Mouse (Mus musculus) ES-E14 (cell line): ENCODE measurements around the gene R3hdm2. TPM values are rescaled to one million over a fixed set of nuclear protein-coding genes. Genes with fewer than 3 reads are reported as not detected.

ENCODE experiments used
- DNase-seq: peaks from one replicate; pipeline ENCODE4 v3.0.0-alpha.2; 2013; ENCODE audit warnings: low read depth, low spot score
- H3K27ac ChIP-seq: 2 replicates; pipeline ENCODE4 v1.5.1; 2012; ENCODE audit warnings: low read depth, mild to moderate bottlenecking, low read length, moderate library complexity, mixed read lengths; ENCODE audit not compliant: poor library complexity, insufficient read depth, severe bottlenecking
- H3K36me3 ChIP-seq: 2 replicates; pipeline ENCODE4 v1.6.1; 2012; ENCODE audit warnings: mild to moderate bottlenecking, low read length, moderate library complexity, mixed read lengths; ENCODE audit not compliant: control insufficient read depth, poor library complexity, insufficient read depth, severe bottlenecking
- H3K4me1 ChIP-seq, 2 experiments: fragments of 150-350 bp in 1 of 2; sonication (generic) in 1 of 2; 2 replicates each; pipeline ENCODE4 v1.6.1; 2012; ENCODE audit warnings: low read length in 2 of 2, mild to moderate bottlenecking in 1 of 2, mixed read lengths in 1 of 2; ENCODE audit not compliant: control insufficient read depth in 2 of 2, insufficient read depth in 2 of 2, poor library complexity in 1 of 2
- H3K4me3 ChIP-seq, 2 experiments: fragments of 150-350 bp in 1 of 2; sonication (generic) in 1 of 2; 2 replicates each; pipeline ENCODE4 v1.5.1; 2012; ENCODE audit warnings: low read length in 2 of 2, low read depth in 1 of 2, mild to moderate bottlenecking in 1 of 2, mixed read lengths in 1 of 2; ENCODE audit not compliant: insufficient read depth in 1 of 2, poor library complexity in 1 of 2, severe bottlenecking in 1 of 2
- H3K9ac ChIP-seq: 2 replicates; pipeline ENCODE4 v1.6.1; 2012; ENCODE audit warnings: low read depth, mild to moderate bottlenecking, low read length, mixed read lengths; ENCODE audit not compliant: poor library complexity, insufficient read depth, severe bottlenecking
- H3K9me3 ChIP-seq: fragments of 150-350 bp; sonication (generic); 2 replicates; pipeline ENCODE4 v1.6.1; 2012; ENCODE audit warnings: low read depth, mild to moderate bottlenecking, low read length; ENCODE audit not compliant: control insufficient read depth, insufficient read depth
- CHD2 ChIP-seq: IDR thresholded peaks from 2 replicates; pipeline ENCODE4 v1.6.1; 2014; ENCODE audit warnings: mild to moderate bottlenecking, low read depth, low read length, inconsistent platforms
- HCFC1 ChIP-seq: IDR thresholded peaks from 2 replicates; pipeline ENCODE4 v1.6.1; 2012; ENCODE audit warnings: low read length, inconsistent platforms, borderline replicate concordance; ENCODE audit not compliant: insufficient read depth
- MAFK ChIP-seq: IDR thresholded peaks from 2 replicates; pipeline ENCODE4 v1.6.1; 2014; ENCODE audit warnings: mild to moderate bottlenecking, low read depth, low read length, inconsistent platforms; ENCODE audit not compliant: insufficient read depth
- ZC3H11A ChIP-seq: IDR thresholded peaks from 2 replicates; pipeline ENCODE4 v1.6.1; 2012; ENCODE audit warnings: low read depth, mild to moderate bottlenecking, inconsistent platforms, low read length, borderline replicate concordance
- ZNF384 ChIP-seq: IDR thresholded peaks from 2 replicates; pipeline ENCODE4 v1.6.1; 2012; ENCODE audit warnings: low read depth, low read length, inconsistent platforms
- in situ Hi-C, 2 experiments: fragments of 600-800 bp; cut with MboI; formaldehyde crosslinking; loops; one replicate each; pipeline ENCODE4 v1.15.1; 2025; ENCODE audit warnings: low sequenced_read_pairs in 2 of 2, inconsistent platforms in 1 of 2; ENCODE audit not compliant: unreplicated experiment in 2 of 2
- total RNA-seq: library from RNA; depleted of rRNA; stranded (reverse); fragments of 300-350 nt; gene quantifications from 2 replicates; pipeline ENCODE4 v1.2.3, GENCODE M21; 2012; rRNA removed

The R3hdm2 gene
- total RNA-seq = 25.5 and 26.1 TPM in 2 replicates

- no peaks in the 10 kb centered on the region for H3K36me3 ChIP-seq
- peak; percentile 85 for DNase-seq
- peaks cover 3 to 7% of the 10 kb centered on the region in 2 experiments; a peak in 1 of 4 replicates for H3K4me1 ChIP-seq
- in situ Hi-C loops = no loop called here
- H3K27ac ChIP-seq = peak within 1 kb of the TSS; percentile 93
- no peaks in the 10 kb centered on the region for H3K9me3 ChIP-seq
- TF ChIP-seq ZNF384 = no peak
- no peak for TF ChIP-seq CHD2
- no peak for TF ChIP-seq HCFC1
- TF ChIP-seq MAFK = no peak
- no peak for TF ChIP-seq ZC3H11A
- peak within 1 kb of the TSS; percentile 76 to 100 for H3K4me3 ChIP-seq
- H3K9ac ChIP-seq = peak within 1 kb of the TSS; percentile 90
Measured at GRCm38 (mm10) chr10:127380251-127380691, at the start of gene R3hdm2. Gene R3hdm2 (plus strand): TSS chr10:127380327.

GRCm38 (mm10) chr10:127332211-127332874 lies 47.8 kb upstream of the R3hdm2 start:
- no peak for DNase-seq
- TF ChIP-seq MAFK (no peak), CHD2 (no peak), ZC3H11A (no peak), HCFC1 (no peak), ZNF384 (no peak)
- Histone ChIP-seq H3K4me3 (peak overlapping the region; percentile 3 to 53; a peak in 3 of 4 replicates), H3K9me3 (no peaks in the 10 kb centered on the region), H3K36me3 (peaks cover 32% of the 10 kb centered on the region), H3K27ac (no peak overlapping the region; the same call in 1 of the 2 replicates), H3K4me1 (peaks cover 11 to 30% of the 10 kb centered on the region in 2 experiments), H3K9ac (peak overlapping the region; percentile 65)
- in situ Hi-C loops = no loop called here

DNA sequence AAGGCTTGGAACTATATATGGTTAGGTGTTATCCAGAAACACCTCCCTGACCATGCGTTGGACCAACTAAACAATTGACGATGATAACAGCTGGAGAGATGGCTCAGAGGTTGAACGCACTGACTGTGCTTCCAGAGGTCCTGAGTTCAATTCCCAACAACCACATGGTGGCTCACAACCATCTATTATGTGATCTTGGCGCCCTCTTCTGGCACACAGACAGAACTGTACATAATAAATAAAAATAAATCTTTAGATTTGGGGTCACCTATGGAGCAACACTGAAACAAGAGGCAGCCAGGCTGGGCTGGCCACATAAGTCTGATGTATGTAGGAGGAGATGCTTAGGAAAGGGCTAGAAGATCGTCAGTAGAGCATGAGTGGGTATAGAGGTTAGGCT lies 47.0 kb upstream of the R3hdm2 start:
- H3K4me3 ChIP-seq = peak overlapping the region in 1 of 2 experiments; percentile 35; a peak in 1 of 4 replicates

GRCm38 (mm10) chr10:127335271-127335670 lies 44.9 kb upstream of the R3hdm2 start:
- no peak overlapping the region for H3K9ac ChIP-seq
- peaks cover 36% of the 10 kb centered on the region for H3K36me3 ChIP-seq
- TF ChIP-seq ZC3H11A = no peak
- TF ChIP-seq HCFC1 = no peak
- no peak for TF ChIP-seq ZNF384
- no peak for TF ChIP-seq MAFK
- TF ChIP-seq CHD2 = no peak
- in situ Hi-C loops = no loop called here
- H3K4me1 ChIP-seq = peaks cover 11 to 32% of the 10 kb centered on the region in 2 experiments
- DNase-seq = no peak
- H3K27ac ChIP-seq = no peak overlapping the region
- H3K9me3 ChIP-seq = no peaks in the 10 kb centered on the region
- H3K4me3 ChIP-seq = no peak overlapping the region

More for the DNA sequence above, 47.0 kb upstream of the R3hdm2 start:
- no peak for DNase-seq
- in situ Hi-C loops = no loop called here
- Histone ChIP-seq H3K36me3 (peaks cover 35% of the 10 kb centered on the region), H3K4me1 (peaks cover 9 to 31% of the 10 kb centered on the region in 2 experiments), H3K9me3 (no peaks in the 10 kb centered on the region), H3K27ac (peak overlapping the region; percentile 14; the same call in 1 of the 2 replicates), H3K9ac (peak overlapping the region; percentile 50)
- TF ChIP-seq HCFC1 = no peak
- no peak for TF ChIP-seq ZC3H11A
- no peak for TF ChIP-seq MAFK
- no peak for TF ChIP-seq ZNF384
- no peak for TF ChIP-seq CHD2
